Mouse (Mus musculus) right cerebral cortex, adult 18-20 months (tissue): ENCODE data around the gene Agps.
A peak's percentile ranks its signal among the peaks of the same experiment; 100 is the strongest.

Experiments
- DNase-seq: peaks from one replicate; pipeline ENCODE4 v3.0.0; 2022; ENCODE audit warnings: mixed read lengths

The Agps gene

GRCm38 (mm10) chr2:75831881-75832633, at the start of gene Agps:
Gene Agps (plus strand): TSS chr2:75832177.
- peak; percentile 91 for DNase-seq

GRCm38 (mm10) chr2:75786075-75786474, 45.9 kb upstream of the Agps start:
- no peak for DNase-seq

GRCm38 (mm10) chr2:75788511-75788910, 43.5 kb upstream of the Agps start:
- no peak for DNase-seq

GRCm38 (mm10) chr2:75789959-75790523, 41.9 kb upstream of the Agps start:
- no peak for DNase-seq

GRCm38 (mm10) chr2:75791561-75792308, 40.2 kb upstream of the Agps start:
- no peak for DNase-seq

- DNase-seq = no peak
Observed at GRCm38 (mm10) chr2:75792377-75793203, 39.4 kb upstream of the Agps start.

GRCm38 (mm10) chr2:75796181-75796580, 35.8 kb upstream of the Agps start:
- no peak for DNase-seq

- no peak for DNase-seq
Observed at GRCm38 (mm10) chr2:75798434-75798970, 33.5 kb upstream of the Agps start.

- no peak for DNase-seq
Observed at GRCm38 (mm10) chr2:75805767-75806166, 26.2 kb upstream of the Agps start.

- no peak for DNase-seq
Observed at GRCm38 (mm10) chr2:75806891-75807290, 25.1 kb upstream of the Agps start.

- DNase-seq = no peak
Observed at GRCm38 (mm10) chr2:75807460-75807859, 24.5 kb upstream of the Agps start.

- no peak for DNase-seq
Observed at GRCm38 (mm10) chr2:75814880-75815279, 17.1 kb upstream of the Agps start.

- no peak for DNase-seq
Observed at GRCm38 (mm10) chr2:75815521-75815920, 16.5 kb upstream of the Agps start.

- no peak for DNase-seq
Observed at GRCm38 (mm10) chr2:75816673-75817072, 15.3 kb upstream of the Agps start.

GRCm38 (mm10) chr2:75818719-75819118, 13.3 kb upstream of the Agps start:
- DNase-seq = no peak

GRCm38 (mm10) chr2:75819796-75820195, 12.2 kb upstream of the Agps start:
- no peak for DNase-seq

GRCm38 (mm10) chr2:75821971-75822751, 9.8 kb upstream of the Agps start:
- no peak for DNase-seq

GRCm38 (mm10) chr2:75823736-75824135, 8.2 kb upstream of the Agps start:
- no peak for DNase-seq

GRCm38 (mm10) chr2:75824144-75824543, 7.8 kb upstream of the Agps start:
- DNase-seq = no peak

- DNase-seq = no peak
Observed at GRCm38 (mm10) chr2:75824846-75825245, 7.1 kb upstream of the Agps start.

GRCm38 (mm10) chr2:75825603-75826002, 6.4 kb upstream of the Agps start:
- no peak for DNase-seq
